Comparison of ENCODE assay signal across 9 mouse cellular contexts in genomic region chr10:59880837-59881236, GRCm38 (mm10). TPM values are rescaled to one million over a fixed set of nuclear protein-coding genes. Genes with fewer than 3 reads are reported as not detected.
A peak's percentile ranks its signal among the peaks of the same experiment; 100 is the strongest.
DNase-seq lines count a peak whose midpoint lies in the region; ATAC-seq lines count a peak whose summit lies in the region.
"Had no signal": no experiment of that assay in that cellular context is flagged by ENCODE, and none has a peak within 500 bp of the region (broad histone marks: within the 10 kb centered on the region; RNA-seq: fewer than 3 reads in every experiment).

No protein-coding gene starts in this region.

- H3K27me3 ChIP-seq in forebrain, embryonic 14.5 days (replicated peaks; ENCODE audit: control insufficient read depth, insufficient read depth, low read length) = no peaks in the 10 kb centered on the region
- no peaks in the 10 kb centered on the region for H3K27me3 ChIP-seq in neural tube, embryonic 14.5 days (ENCODE audit: control insufficient read depth, insufficient read depth, low read length)
- H3K27me3 ChIP-seq: Patski had no signal

- peak overlapping the region; percentile 92 for H3K4me3 ChIP-seq in forebrain, embryonic 14.5 days (ENCODE audit: low read depth, low read length)
- peak overlapping the region; percentile 70; the same call in 1 of the 2 replicates for H3K4me3 ChIP-seq in neural tube, embryonic 14.5 days (ENCODE audit: low read depth, low read length)

- H3K27ac ChIP-seq in forebrain, embryonic 14.5 days (ENCODE audit: low read depth, low read length) = no peak overlapping the region
- no peak overlapping the region for H3K27ac ChIP-seq in neural tube, embryonic 14.5 days (ENCODE audit: low read depth, low read length)

- H3K9ac ChIP-seq in forebrain, embryonic 14.5 days (ENCODE audit: low read length) = peak overlapping the region; percentile 98
- H3K9ac ChIP-seq in neural tube, embryonic 14.5 days (replicated peaks; ENCODE audit: low read depth, low read length) = 0 out of 2 replicates have a peak overlapping the region, but pooled peaks have one; percentile 95

- H3K4me1 ChIP-seq in forebrain, embryonic 14.5 days (ENCODE audit: control insufficient read depth, insufficient read depth, low read length) = peaks cover 10% of the 10 kb centered on the region
- peaks cover 14% of the 10 kb centered on the region for H3K4me1 ChIP-seq in neural tube, embryonic 14.5 days (ENCODE audit: control insufficient read depth, insufficient read depth, low read length)

- intact Hi-C loops in left cerebral cortex, postnatal 4 days (cut with DNase I) = no loop called here

- peak; percentile 69 for DNase-seq in kidney, adult 11 months
- no peak for DNase-seq in kidney, postnatal 4 days
- DNase-seq in forebrain, embryonic 14.5 days (ENCODE audit: low spot score) = no peak
- DNase-seq in kidney, postnatal 36 days = peak; percentile 63 to 71
- DNase-seq in left cerebral cortex, postnatal 4 days = no peak
- no peak for DNase-seq in spleen, adult 18-20 months

- H3K36me3 ChIP-seq in forebrain, embryonic 14.5 days (ENCODE audit: control insufficient read depth, insufficient read depth, low read length) = no peaks in the 10 kb centered on the region
- no peaks in the 10 kb centered on the region for H3K36me3 ChIP-seq in neural tube, embryonic 14.5 days (ENCODE audit: control insufficient read depth, insufficient read depth, low read length)

- ATAC-seq in forebrain, embryonic 14.5 days = no peak
- no peak for ATAC-seq in neural tube, embryonic 14.5 days (ENCODE audit: low read depth)
- no peak for ATAC-seq in CD4-positive, CD25-positive, alpha-beta regulatory T cell, adult 4 months

- no peaks in the 10 kb centered on the region for H3K9me3 ChIP-seq in forebrain, embryonic 14.5 days (replicated peaks; ENCODE audit: control insufficient read depth, low read length)
- no peaks in the 10 kb centered on the region for H3K9me3 ChIP-seq in neural tube, embryonic 14.5 days (ENCODE audit: control insufficient read depth, low read length)

- 90% methylated on average over 7 of the region's 7 CpGs for WGBS in forebrain, embryonic 14.5 days
- WGBS in neural tube, embryonic 14.5 days = 90% methylated on average over 7 of the region's 7 CpGs

- peak overlapping the region; percentile 84 for H3K4me2 ChIP-seq in forebrain, embryonic 14.5 days (ENCODE audit: low read length)
- H3K4me2 ChIP-seq in neural tube, embryonic 14.5 days (ENCODE audit: low read depth, low read length) = peak overlapping the region; percentile 78

RNA-seq across cellular contexts. Expression of gene Dnajb12, which starts 1.5 kb away (rescaled TPM):
- 18.8 and 19.7 TPM in 2 replicates for polyA plus RNA-seq in forebrain, embryonic 14.5 days (2014; fragmentation: Nextera tagmentation; extraction: Ambion mirVana)
- 22.5 and 23.0 TPM in 2 replicates for polyA plus RNA-seq in neural tube, embryonic 14.5 days (2014; fragmentation: Nextera tagmentation; extraction: Ambion mirVana)
- 10 to 100 TPM; 32.1 to 37.7 TPM for total RNA-seq in left cerebral cortex, postnatal 4 days (2021)
- polyA plus RNA-seq in CD4-positive, CD25-positive, alpha-beta regulatory T cell, adult 4 months (2017; shearing (Covaris generic)) = 10 to 100 TPM; 19.1 to 25.2 TPM

Comparison
In these comparisons a context has a peak if more than half of its experiments do, and no peak if none do; other contexts are left out.
1. DNase-seq: peak in kidney, adult 11 months (single experiment) and kidney, postnatal 36 days (2 of 2); none in kidney, postnatal 4 days (0 of 2), forebrain, embryonic 14.5 days (single experiment), left cerebral cortex, postnatal 4 days (single experiment) and spleen, adult 18-20 months (0 of 2).